Mouse (Mus musculus) gastrocnemius, adult 2 months (tissue): ENCODE data around the gene Stk38. TPM values are rescaled to one million over a fixed set of nuclear protein-coding genes. Genes with fewer than 3 reads are reported as not detected.
"Not testable (repeated sequence)": the region's sequence is repeated elsewhere in the genome, so short reads cannot be mapped to it uniquely, and the experiment has no call there.

Experiments used
- DNase-seq: peaks from one replicate; pipeline ENCODE4 v3.0.0; 2022
- H3K27ac ChIP-seq: fragments of 200-600 bp; 2 replicates; pipeline ENCODE4 v1.8.1; 2022; ENCODE audit warnings: mild to moderate bottlenecking
- H3K4me3 ChIP-seq: fragments of 200-600 bp; 2 replicates; pipeline ENCODE4 v1.8.1; 2022; ENCODE audit warnings: mild to moderate bottlenecking, moderate library complexity
- CTCF ChIP-seq: fragments of 200-600 bp; IDR thresholded peaks from 2 replicates; pipeline ENCODE4 v1.8.1; 2022; ENCODE audit warnings: antibody characterized with exemption, mild to moderate bottlenecking, moderate library complexity
- intact Hi-C: fragments of 180-260 bp; cut with DNase I; formaldehyde crosslinking; loops from one replicate; pipeline ENCODE4 v1.15.1; 2025
- total RNA-seq, 2 experiments: library from RNA; stranded (reverse); gene quantifications; 2 replicates each; pipeline ENCODE4 v1.2.3; 2021

Stk38 gene
- total RNA-seq, 2 experiments from 2014 or later, result 26.9 to 29.2 TPM

GRCm38 (mm10) chr17:29032274-29033069 is 24.7 kb upstream of the Stk38 start, which contains the start of gene Srsf3:
Gene Srsf3, plus strand, starts transcription at chr17:29032628.
- DNase-seq, result peak; percentile 99
- Histone ChIP-seq H3K27ac (peak within 1 kb of the TSS; percentile 99), H3K4me3 (peak within 1 kb of the TSS; percentile 97)
- intact Hi-C loops, result loop anchor here (10.0 kb wide), 1 partner anchor 338 kb away; the partner anchor contains the start of genes Mapk14 and Slc26a8
- no peak for TF ChIP-seq CTCF

- Histone ChIP-seq H3K27ac (peak overlapping the region; percentile 99), H3K4me3 (peak overlapping the region; percentile 97)
- no peak for DNase-seq
- no peak for TF ChIP-seq CTCF
- intact Hi-C loops, result loop anchor here (10.0 kb wide), 1 partner anchor 337 kb away; the partner anchor contains the start of genes Mapk14 and Slc26a8
Observed at GRCm38 (mm10) chr17:29031771-29032273, 24.0 kb upstream of the Stk38 start.

- intact Hi-C loops, result loop anchor here (10.0 kb wide), 1 partner anchor 336 kb away; the partner anchor contains the start of genes Mapk14 and Slc26a8
- Histone ChIP-seq H3K27ac (peak overlapping the region; percentile 99), H3K4me3 (peak overlapping the region; percentile 97)
- not testable (repeated sequence) for DNase-seq
Observed at GRCm38 (mm10) chr17:29031085-29031711, 23.4 kb upstream of the Stk38 start.

GRCm38 (mm10) chr17:29030321-29031034 is 22.7 kb upstream of the Stk38 start:
- DNase-seq, result no peak
- Histone ChIP-seq H3K27ac (no peak overlapping the region), H3K4me3 (no peak overlapping the region)
- no peak for TF ChIP-seq CTCF
- intact Hi-C loops, result loop anchor here (10.0 kb wide), 1 partner anchor 336 kb away; the partner anchor contains the start of genes Mapk14 and Slc26a8

- Histone ChIP-seq H3K4me3 (no peak overlapping the region), H3K27ac (no peak overlapping the region)
- intact Hi-C loops, result no loop called here
- DNase-seq, result no peak
- TF ChIP-seq CTCF, result no peak
Observed at GRCm38 (mm10) chr17:29026652-29027356, 19.0 kb upstream of the Stk38 start.

GRCm38 (mm10) chr17:29024896-29025565 is 17.2 kb upstream of the Stk38 start:
- intact Hi-C loops, result loop anchor here (5.0 kb wide), 1 partner anchor 38 kb away; no protein-coding TSS in a partner anchor
- TF ChIP-seq CTCF, result no peak
- peak overlapping the region; percentile 55 for H3K27ac ChIP-seq
- DNase-seq, result peak; percentile 50
- no peak overlapping the region for H3K4me3 ChIP-seq

- intact Hi-C loops, result loop anchor here (5.0 kb wide), 1 partner anchor 37 kb away; no protein-coding TSS in a partner anchor
- no peak for TF ChIP-seq CTCF
- DNase-seq, result no peak
- H3K27ac ChIP-seq, result peak overlapping the region; percentile 55; the same call in 1 of the 2 replicates
- no peak overlapping the region for H3K4me3 ChIP-seq
Observed at GRCm38 (mm10) chr17:29024047-29024892, 16.5 kb upstream of the Stk38 start.

- no peak for DNase-seq
Observed at GRCm38 (mm10) chr17:29023346-29023745, 15.6 kb upstream of the Stk38 start.

GRCm38 (mm10) chr17:29022230-29022819 is 14.5 kb upstream of the Stk38 start:
- peak; percentile 54 for TF ChIP-seq CTCF
- peak overlapping the region; percentile 56 for H3K27ac ChIP-seq
- peak; percentile 62 for DNase-seq
- peak overlapping the region; percentile 48 for H3K4me3 ChIP-seq
- intact Hi-C loops, result loop anchor here (5.0 kb wide), 1 partner anchor 35 kb away; no protein-coding TSS in a partner anchor

More at GRCm38 (mm10) chr17:29023346-29023745, 15.6 kb upstream of the Stk38 start:
- Histone ChIP-seq H3K4me3 (no peak overlapping the region), H3K27ac (no peak overlapping the region)
- intact Hi-C loops, result loop anchor here (5.0 kb wide), 1 partner anchor 36 kb away; no protein-coding TSS in a partner anchor
- no peak for TF ChIP-seq CTCF

- TF ChIP-seq CTCF, result peak; percentile 58
- Histone ChIP-seq H3K27ac (no peak overlapping the region), H3K4me3 (no peak overlapping the region)
- intact Hi-C loops, result loop anchor here (5.0 kb wide), 1 partner anchor 33 kb away; no protein-coding TSS in a partner anchor
- DNase-seq, result peak; percentile 42
Observed at GRCm38 (mm10) chr17:29020444-29020843, 12.6 kb upstream of the Stk38 start.
